Mouse (Mus musculus) brain, embryonic 14.5 days (tissue): ENCODE data around the gene Zmynd8. TPM values are rescaled to one million over a fixed set of nuclear protein-coding genes. Genes with fewer than 3 reads are reported as not detected.

Experiments used
- DNase-seq: peaks from one replicate; pipeline ENCODE4 v3.0.0-alpha.2; 2011; ENCODE audit warnings: low read depth
- CTCF ChIP-seq: fragments of 200-500 bp; IDR thresholded peaks from 2 replicates; pipeline ENCODE4 v1.5.1; 2012; ENCODE audit warnings: inconsistent platforms, mild to moderate bottlenecking, moderate library complexity, borderline replicate concordance; ENCODE audit not compliant: insufficient read depth, insufficient read length; ENCODE audit errors: extremely low read depth
- POLR2A ChIP-seq: fragments of 200-500 bp; IDR thresholded peaks from 2 replicates; pipeline ENCODE4 v1.6.1; 2012; ENCODE audit warnings: mild to moderate bottlenecking, inconsistent platforms, borderline replicate concordance; ENCODE audit not compliant: poor library complexity, insufficient read depth, insufficient read length, severe bottlenecking; ENCODE audit errors: extremely low read depth
- polyA plus RNA-seq: library from polyadenylated mRNA; depleted of rRNA; stranded (reverse); fragments of >200 nt; gene quantifications from 2 replicates; pipeline ENCODE4 v1.2.3, GENCODE M21; 2012

Zmynd8 gene
- polyA plus RNA-seq, 1 experiment, result 75.8 TPM

DNA sequence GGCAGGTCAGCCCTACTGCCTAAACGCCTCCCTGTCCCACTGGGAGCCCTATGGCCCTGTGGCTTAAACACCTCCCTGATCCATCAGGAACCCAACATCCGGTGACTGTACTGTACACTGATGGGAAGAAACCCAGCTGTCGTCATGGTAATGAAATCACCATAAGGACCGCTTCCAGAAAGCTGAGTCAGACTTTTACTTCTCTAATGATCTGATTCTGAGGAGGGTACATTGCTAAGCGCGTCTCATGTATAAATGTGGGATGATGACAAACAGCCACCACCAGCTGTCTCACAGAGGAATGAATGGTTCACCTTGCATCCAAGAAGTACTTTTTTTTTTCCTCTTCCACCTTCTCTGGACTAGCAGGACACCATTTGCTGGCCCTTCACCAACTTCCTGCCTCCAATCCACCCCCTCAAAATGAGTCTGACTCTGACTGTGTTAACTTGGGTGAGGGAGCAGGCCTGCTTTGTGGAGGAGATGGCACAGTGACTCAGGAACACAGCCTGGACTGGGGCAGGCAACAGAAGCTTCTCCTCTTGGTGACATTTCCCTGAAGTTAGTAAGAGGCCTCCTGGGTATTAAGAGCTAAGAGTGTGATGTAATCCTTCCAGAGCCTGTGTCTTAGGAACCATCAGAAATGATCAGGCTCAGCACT lies 43.0 kb downstream of the Zmynd8 start:
- TF ChIP-seq POLR2A, result no peak
- TF ChIP-seq CTCF, result no peak
- DNase-seq, result peak; percentile 72

DNA sequence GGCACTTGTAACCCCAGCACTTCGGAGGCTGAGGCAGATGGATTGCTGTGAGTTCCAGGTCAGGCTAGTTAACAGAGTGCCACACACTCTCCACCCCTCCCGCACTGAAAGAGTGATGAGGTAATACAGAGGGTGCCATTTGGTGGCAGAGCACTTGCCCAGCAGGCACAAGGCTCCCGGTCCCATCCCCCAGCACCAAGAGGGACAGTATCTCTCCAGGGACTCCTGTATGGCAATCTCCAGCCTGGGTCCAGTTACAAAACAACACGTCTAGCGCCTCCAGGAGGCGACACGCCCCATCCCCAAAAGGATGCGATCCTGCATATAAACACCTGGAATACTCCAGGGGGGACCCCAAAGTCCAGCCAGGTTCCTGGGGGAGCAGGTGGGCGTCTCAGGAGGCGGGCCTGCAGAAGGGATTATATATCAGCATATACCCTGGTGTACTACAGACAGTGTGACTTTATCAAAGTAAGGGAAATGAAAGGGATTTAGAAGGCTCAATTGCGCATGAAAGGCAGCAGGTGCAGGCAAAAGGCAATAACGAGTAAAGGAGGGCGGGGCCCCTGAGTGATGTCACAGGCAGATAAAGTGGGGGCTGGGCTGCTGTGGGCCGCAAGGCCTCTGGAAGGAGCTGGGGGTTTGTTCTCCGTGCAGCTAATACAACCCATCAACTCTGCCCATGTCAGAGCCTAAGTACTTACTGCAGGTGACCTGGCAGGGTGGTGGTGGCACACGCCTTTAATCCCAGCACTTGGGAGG lies 44.4 kb downstream of the Zmynd8 start:
- TF ChIP-seq POLR2A, result no peak
- no peak for TF ChIP-seq CTCF

DNA sequence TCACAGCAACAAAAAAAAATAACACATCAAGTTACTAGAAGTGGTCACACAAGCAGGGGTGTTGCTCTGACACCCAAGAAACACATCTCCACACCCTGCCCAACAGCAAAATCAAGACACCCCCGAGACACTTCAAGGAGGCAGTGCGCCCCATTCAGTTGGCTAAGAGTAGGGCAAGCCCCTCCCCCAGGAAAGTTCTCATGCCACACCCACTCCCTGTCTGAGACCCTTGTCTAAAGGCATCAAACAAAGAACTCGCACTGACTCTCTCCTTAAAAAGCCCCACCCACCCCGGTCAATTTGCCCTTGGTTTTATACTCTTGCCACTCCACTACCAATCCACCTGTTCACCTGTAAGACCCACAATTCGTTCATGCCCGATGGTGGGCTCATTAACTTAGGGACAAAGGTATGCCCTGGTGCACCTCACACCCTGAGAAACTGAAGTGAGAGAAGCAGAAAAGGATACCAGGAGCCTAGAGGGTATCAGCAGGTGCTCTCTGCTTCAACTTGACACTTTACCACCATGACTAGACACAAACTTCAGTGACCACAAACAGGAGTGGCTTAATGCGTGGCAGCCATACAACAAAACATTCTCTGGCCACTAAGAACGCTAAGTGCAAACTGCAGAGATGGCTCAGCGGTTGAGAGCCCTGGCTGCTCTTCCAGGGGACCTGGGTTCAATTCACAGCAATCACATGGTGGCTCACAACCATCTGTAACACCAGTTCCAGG lies 45.8 kb downstream of the Zmynd8 start:
- no peak for DNase-seq

More for the DNA sequence above, 44.4 kb downstream of the Zmynd8 start:
- DNase-seq, result peak; percentile 65

GRCm38 (mm10) chr2:165852453-165852852 lies 46.4 kb downstream of the Zmynd8 start:
- TF ChIP-seq CTCF (no peak), POLR2A (no peak)
- no peak for DNase-seq

More for the DNA sequence above, 45.8 kb downstream of the Zmynd8 start:
- TF ChIP-seq POLR2A (no peak), CTCF (no peak)

DNA sequence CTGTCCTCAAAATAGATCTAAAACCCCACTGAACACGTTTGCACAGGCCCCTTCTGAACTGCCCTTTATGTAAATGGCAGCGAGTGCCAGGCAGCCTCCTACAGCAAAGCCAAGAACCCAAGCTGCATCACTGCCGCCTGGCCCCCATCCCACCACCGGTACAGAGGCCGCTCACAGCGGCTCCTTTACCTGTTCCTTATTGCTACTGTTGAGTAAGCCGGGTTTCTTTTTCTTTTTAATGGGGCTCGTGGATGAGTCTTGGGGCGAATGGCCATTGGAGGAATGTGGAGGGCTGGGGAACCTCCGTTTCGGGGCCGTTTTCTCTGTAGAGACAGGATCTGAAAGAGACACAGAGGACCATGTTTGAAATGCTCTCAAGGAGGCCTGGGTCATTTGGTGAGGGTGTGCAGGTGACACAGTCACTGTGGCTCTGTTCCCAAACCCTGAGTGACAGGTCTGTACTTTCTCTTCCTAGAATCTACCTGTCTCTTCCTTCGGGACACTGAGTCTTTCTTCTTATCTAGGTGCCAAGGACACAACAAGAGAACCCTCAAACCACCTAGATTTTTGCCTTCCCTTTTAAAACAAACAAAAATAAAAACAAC lies 46.9 kb downstream of the Zmynd8 start:
- TF ChIP-seq POLR2A, result no peak
- TF ChIP-seq CTCF, result no peak
- DNase-seq, result peak; percentile 53

GRCm38 (mm10) chr2:165850826-165851225 lies 48.0 kb downstream of the Zmynd8 start:
- TF ChIP-seq CTCF, result no peak
- no peak for DNase-seq

- TF ChIP-seq CTCF (no peak), POLR2A (no peak)
- DNase-seq, result peak; percentile 89
These were observed 49.7 kb downstream of the Zmynd8 start for GRCm38 (mm10) chr2:165849129-165849528.

DNA sequence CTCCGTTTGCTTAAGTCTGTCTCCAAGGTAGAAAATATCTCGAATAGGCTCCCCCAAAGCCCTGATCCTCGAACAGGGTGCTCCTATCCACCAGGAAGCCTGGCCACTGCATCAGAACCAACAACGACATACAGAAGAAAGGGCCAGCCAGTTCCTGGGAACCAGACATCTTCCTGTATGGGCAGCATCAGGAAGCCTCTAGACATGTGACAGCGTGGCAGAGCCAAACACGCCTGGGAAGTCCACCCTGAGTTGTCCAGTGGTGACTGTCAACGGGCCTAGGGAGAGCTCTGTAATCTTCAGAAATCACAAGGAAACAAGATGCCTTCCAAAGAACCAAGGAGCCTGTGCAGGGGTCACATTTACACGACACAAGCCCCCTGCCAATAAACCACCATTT lies 52.0 kb downstream of the Zmynd8 start:
- TF ChIP-seq CTCF (no peak), POLR2A (no peak)
- no peak for DNase-seq

DNA sequence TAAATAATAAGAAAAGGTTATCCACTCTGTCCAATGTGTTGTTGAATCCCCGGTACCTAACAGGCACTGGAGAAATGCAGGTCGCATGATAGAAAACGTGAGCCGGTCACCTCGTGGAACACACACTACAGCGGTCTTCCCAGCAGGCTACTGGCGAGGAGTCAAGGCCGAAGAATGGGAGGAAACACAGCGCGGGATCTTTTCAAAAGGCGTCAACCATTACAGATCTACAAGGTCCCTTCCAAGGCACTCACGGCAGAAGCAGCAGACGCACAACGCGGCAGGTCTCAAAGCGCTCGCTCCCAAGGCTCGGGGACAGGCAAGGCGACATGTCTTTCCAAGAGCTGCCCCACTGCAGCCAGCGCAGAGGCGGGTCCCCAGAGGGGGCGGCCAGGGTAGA lies 53.3 kb downstream of the Zmynd8 start:
- DNase-seq, result peak; percentile 49
- TF ChIP-seq CTCF, result no peak
- TF ChIP-seq POLR2A, result no peak

DNA sequence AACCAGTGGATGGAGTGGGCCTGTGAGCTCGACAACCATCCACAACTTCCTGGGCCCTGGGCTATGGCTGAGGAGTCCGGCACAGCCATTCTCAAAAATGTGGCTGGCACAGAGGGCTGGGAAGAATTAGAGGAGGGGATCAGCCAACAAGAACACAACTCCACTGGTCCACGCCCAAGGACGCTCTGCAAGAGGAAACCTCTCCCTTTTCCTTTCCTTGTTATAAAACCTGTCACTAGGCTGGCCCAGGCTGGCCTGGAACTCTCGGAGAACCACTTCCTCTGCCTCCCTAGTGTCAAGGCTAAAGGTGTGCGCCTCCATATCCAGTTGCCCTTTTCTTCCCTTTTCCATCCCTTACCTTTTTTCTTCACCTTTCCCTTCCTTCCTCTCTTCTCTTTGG lies 55.5 kb downstream of the Zmynd8 start:
- no peak for TF ChIP-seq CTCF
- TF ChIP-seq POLR2A, result no peak
- no peak for DNase-seq

- DNase-seq, result no peak
- TF ChIP-seq POLR2A (no peak), CTCF (no peak)
These were observed 56.6 kb downstream of the Zmynd8 start for GRCm38 (mm10) chr2:165842241-165842640.
